Mouse (Mus musculus): ENCODE results near the gene Aqp1.

GRCm38 (mm10) chr6:55311962-55312361 lies 24.3 kb upstream of the Aqp1 start:
- TF ChIP-seq CTCF (IDR thresholded peaks at IDR 0.05; ENCODE audit: low read depth, low read length) (no peak), POLR2A (IDR thresholded peaks at IDR 0.05; ENCODE audit: insufficient read depth, low read length) (no peak), EP300 (IDR thresholded peaks at IDR 0.05; ENCODE audit: insufficient read depth, low read depth, low read length) (no peak)

Measured in ES-Bruce4 (cell line).